8 mouse cellular contexts compared by ENCODE assay signal in genomic region chr17:22673891-22674622, GRCm38 (mm10).
DNase-seq lines count a peak whose midpoint lies in the region; ATAC-seq and TF ChIP-seq lines count a peak whose summit lies in the region.

No protein-coding gene starts in this region.

- no peaks in the 10 kb centered on the region for H3K27me3 ChIP-seq in forebrain, embryonic 16.5 days (replicated peaks; ENCODE audit: control insufficient read depth, insufficient read depth, low read length)

- no peak for TF ChIP-seq POLR2A in bone marrow macrophage, adult 2 months (IDR thresholded peaks at IDR 0.05; ENCODE audit: borderline replicate concordance, low read depth, low read length)

- WGBS in forebrain, embryonic 16.5 days, result 20% methylated on average over 16 of the region's 16 CpGs

- ATAC-seq in forebrain, embryonic 16.5 days, result peak; percentile 95
- ATAC-seq in CD4-positive, CD25-positive, alpha-beta regulatory T cell, adult 4 months, result no peak

- no peaks in the 10 kb centered on the region for H3K9me3 ChIP-seq in forebrain, embryonic 16.5 days (ENCODE audit: control insufficient read depth, low read length)

- peak overlapping the region; percentile 39 for H3K4me3 ChIP-seq in layer of hippocampus, adult 2 months
- H3K4me3 ChIP-seq in bone marrow macrophage, adult 2 months (ENCODE audit: insufficient read depth, low read length), result peak overlapping the region; percentile 35
- peak overlapping the region; percentile 38 for H3K4me3 ChIP-seq in forebrain, embryonic 16.5 days (replicated peaks; ENCODE audit: low read length)

- no peaks in the 10 kb centered on the region for H3K4me1 ChIP-seq in bone marrow macrophage, adult 2 months (ENCODE audit: control insufficient read depth, insufficient read depth, low read length)
- H3K4me1 ChIP-seq in forebrain, embryonic 16.5 days (replicated peaks; ENCODE audit: control insufficient read depth, insufficient read depth, low read length), result no peaks in the 10 kb centered on the region

- no peak for DNase-seq in layer of hippocampus, adult 2 months (ENCODE audit: low spot score in 2 of 2)
- DNase-seq in layer of hippocampus, adult 18-20 months (ENCODE audit: low spot score in 2 of 2), result no peak
- DNase-seq in liver, result peak; percentile 37
- peak; percentile 78 for DNase-seq in retina, embryonic 14.5 days (ENCODE audit: low spot score)
- no peak for DNase-seq in urinary bladder, adult 18-20 months (ENCODE audit: low spot score in 2 of 2)

- no peaks in the 10 kb centered on the region for H3K36me3 ChIP-seq in forebrain, embryonic 16.5 days (ENCODE audit: control insufficient read depth, insufficient read depth)

- peak overlapping the region; percentile 36 for H3K4me2 ChIP-seq in forebrain, embryonic 16.5 days (ENCODE audit: low read length)

- TF ChIP-seq CTCF in layer of hippocampus, adult 2 months (conservative IDR thresholded peaks at IDR 0.05), result no peak
- TF ChIP-seq CTCF in bone marrow macrophage, adult 2 months (IDR thresholded peaks at IDR 0.05; ENCODE audit: low read depth, low read length), result no peak

- H3K9ac ChIP-seq in forebrain, embryonic 16.5 days (replicated peaks; ENCODE audit: low read depth, low read length), result peak overlapping the region; percentile 16

- no peak overlapping the region for H3K27ac ChIP-seq in layer of hippocampus, adult 2 months
- H3K27ac ChIP-seq in bone marrow macrophage, adult 2 months (ENCODE audit: insufficient read depth, low read depth, low read length), result no peak overlapping the region
- H3K27ac ChIP-seq in forebrain, embryonic 16.5 days (ENCODE audit: low read length), result no peak overlapping the region

Comparison
In these comparisons a context has a peak if more than half of its experiments do, and no peak if none do; other contexts are left out.
1. DNase-seq: peak in liver (single experiment) and retina, embryonic 14.5 days (single experiment); none in layer of hippocampus, adult 2 months (0 of 2), layer of hippocampus, adult 18-20 months (0 of 2) and urinary bladder, adult 18-20 months (0 of 2).
2. Peak in every context shown above with its lines, with median percentiles within 50 percentile points of each other: H3K4me3 ChIP-seq.